In genomic region chr4:54470022-54471008, GRCm38 (mm10) we compare ENCODE assay signal across 9 mouse cellular contexts.
DNase-seq lines count a peak whose midpoint lies in the region; ATAC-seq lines count a peak whose summit lies in the region.
"Had no signal": no experiment of that assay in that cellular context is flagged by ENCODE, and none has a peak within 500 bp of the region (broad histone marks: within the 10 kb centered on the region; RNA-seq: fewer than 3 reads in every experiment).

No protein-coding gene starts in this region.

- 0 out of 2 replicates have a peak, but pooled peaks cover 2% of the 10 kb centered on the region for H3K4me1 ChIP-seq in hindbrain, embryonic 16.5 days (ENCODE audit: control insufficient read depth, insufficient read depth, low read depth, low read length)
- 0 out of 2 replicates have a peak, but pooled peaks cover 4% of the 10 kb centered on the region for H3K4me1 ChIP-seq in limb, embryonic 11.5 days (ENCODE audit: control insufficient read depth, insufficient read depth, low read length)
- peaks cover 11% of the 10 kb centered on the region for H3K4me1 ChIP-seq in neural tube, embryonic 13.5 days (replicated peaks)

- H3K27ac ChIP-seq in hindbrain, embryonic 16.5 days (ENCODE audit: low read depth, low read length), result no peak overlapping the region
- H3K27ac ChIP-seq in limb, embryonic 11.5 days (replicated peaks; ENCODE audit: low read depth, low read length), result peak overlapping the region; percentile 73
- peak overlapping the region; percentile 47; the same call in 1 of the 2 replicates for H3K27ac ChIP-seq in neural tube, embryonic 13.5 days (replicated peaks)

- no peaks in the 10 kb centered on the region for H3K27me3 ChIP-seq in hindbrain, embryonic 16.5 days (replicated peaks; ENCODE audit: control insufficient read depth, insufficient read depth, low read length)
- no peaks in the 10 kb centered on the region for H3K27me3 ChIP-seq in limb, embryonic 11.5 days (ENCODE audit: control insufficient read depth, insufficient read depth, low read length)
- no peaks in the 10 kb centered on the region for H3K27me3 ChIP-seq in neural tube, embryonic 13.5 days
- H3K27me3 ChIP-seq: megakaryocyte, embryonic 14.5 days had no signal

- DNase-seq in adrenal gland, adult 2 months, result peak; percentile 11
- no peak for DNase-seq in adrenal gland, adult 18-20 months (ENCODE audit: low spot score in 2 of 2)
- DNase-seq in cerebellum, postnatal 4 days (ENCODE audit: low spot score in 2 of 2), result peak; percentile 26 to 75
- DNase-seq in frontal cortex, postnatal 25 days (ENCODE audit: low spot score in 2 of 2), result peak; percentile 13 to 19
- peak; percentile 82 for DNase-seq in limb, embryonic 11.5 days (ENCODE audit: low spot score)
- no peak for DNase-seq in B cell, adult 2 months

- H3K9ac ChIP-seq in hindbrain, embryonic 16.5 days (ENCODE audit: low read depth, low read length), result no peak overlapping the region
- no peak overlapping the region for H3K9ac ChIP-seq in limb, embryonic 11.5 days (ENCODE audit: low read length)
- no peak overlapping the region for H3K9ac ChIP-seq in neural tube, embryonic 13.5 days

- H3K4me2 ChIP-seq in hindbrain, embryonic 16.5 days (ENCODE audit: low read length), result no peak overlapping the region
- no peak overlapping the region; the same call in 1 of the 2 replicates for H3K4me2 ChIP-seq in limb, embryonic 11.5 days (ENCODE audit: low read depth, severe bottlenecking)
- H3K4me2 ChIP-seq in neural tube, embryonic 13.5 days, result no peak overlapping the region

- ATAC-seq in hindbrain, embryonic 16.5 days, result peak; percentile 92
- peak; percentile 80 for ATAC-seq in limb, embryonic 11.5 days (ENCODE audit: insufficient number of reproducible peaks, low FRiP score, low TSS enrichment, low read depth)
- peak; percentile 79 for ATAC-seq in neural tube, embryonic 13.5 days (ENCODE audit: low read depth)

- no peak overlapping the region for H3K4me3 ChIP-seq in hindbrain, embryonic 16.5 days (ENCODE audit: low read length)
- H3K4me3 ChIP-seq in limb, embryonic 11.5 days (ENCODE audit: low read depth, low read length), result no peak overlapping the region
- H3K4me3 ChIP-seq in neural tube, embryonic 13.5 days, result no peak overlapping the region

- 42% methylated on average over 13 of the region's 13 CpGs for WGBS in hindbrain, embryonic 16.5 days
- WGBS in limb, embryonic 11.5 days, result 9% methylated on average over 13 of the region's 13 CpGs
- 47% methylated on average over 13 of the region's 13 CpGs for WGBS in neural tube, embryonic 13.5 days

- H3K36me3 ChIP-seq in hindbrain, embryonic 16.5 days (ENCODE audit: control insufficient read depth, insufficient read depth, low read length), result no peaks in the 10 kb centered on the region
- H3K36me3 ChIP-seq in limb, embryonic 11.5 days (ENCODE audit: control insufficient read depth, insufficient read depth, low read length), result no peaks in the 10 kb centered on the region
- no peaks in the 10 kb centered on the region for H3K36me3 ChIP-seq in neural tube, embryonic 13.5 days

- H3K9me3 ChIP-seq in hindbrain, embryonic 16.5 days (ENCODE audit: control insufficient read depth, low read length), result no peaks in the 10 kb centered on the region
- no peaks in the 10 kb centered on the region for H3K9me3 ChIP-seq in limb, embryonic 11.5 days (ENCODE audit: control insufficient read depth, low read length)
- H3K9me3 ChIP-seq in neural tube, embryonic 13.5 days, result no peaks in the 10 kb centered on the region
- H3K9me3 ChIP-seq: megakaryocyte, embryonic 14.5 days had no signal

Comparison
In these comparisons a context has a peak if more than half of its experiments do, and no peak if none do; other contexts are left out.
1. DNase-seq: peak in adrenal gland, adult 2 months (single experiment), cerebellum, postnatal 4 days (2 of 2), frontal cortex, postnatal 25 days (2 of 2) and limb, embryonic 11.5 days (single experiment); none in adrenal gland, adult 18-20 months (0 of 2) and B cell, adult 2 months (0 of 2).
2. Peak in every context shown above with its lines, with median percentiles within 50 percentile points of each other: ATAC-seq.